Mouse (Mus musculus) olfactory bulb, adult 2 months (tissue): Measurements from ENCODE around the gene Kcnd1. TPM values are rescaled to one million over a fixed set of nuclear protein-coding genes. Genes with fewer than 3 reads are reported as not detected.

Experiments used
- H3K27ac ChIP-seq: fragments of 200-500 bp; 2 replicates; pipeline ENCODE4 v1.5.1; 2012; ENCODE audit warnings: low read depth, low read length; ENCODE audit not compliant: insufficient read depth
- H3K4me1 ChIP-seq: fragments of 200-500 bp; 2 replicates; pipeline ENCODE4 v1.6.1; 2012; ENCODE audit warnings: low read length; ENCODE audit not compliant: control insufficient read depth, insufficient read depth
- H3K4me3 ChIP-seq: fragments of 200-500 bp; 2 replicates; pipeline ENCODE4 v1.5.1; 2012; ENCODE audit warnings: mild to moderate bottlenecking, low read depth, low read length, moderate library complexity; ENCODE audit not compliant: insufficient read depth
- CTCF ChIP-seq: fragments of 200-500 bp; IDR thresholded peaks from 2 replicates; pipeline ENCODE4 v1.5.1; 2012; ENCODE audit warnings: low read depth, mild to moderate bottlenecking, low read length, moderate library complexity; ENCODE audit not compliant: insufficient read depth
- POLR2A ChIP-seq: fragments of 200-500 bp; IDR thresholded peaks from 2 replicates; pipeline ENCODE4 v1.6.1; 2012; ENCODE audit warnings: mild to moderate bottlenecking, low read depth, low read length, moderate library complexity; ENCODE audit not compliant: insufficient read depth
- WGBS: fragments of 180-500 bp; shearing (Covaris S2); methylation state at CpG from one replicate; pipeline ENCODE4 v1.1.7; 2018; 5-methylcytosine and 5-hydroxymethylcytosine counted together
- polyA plus RNA-seq: library from polyadenylated mRNA; stranded (reverse); fragments of >200 nt; gene quantifications from 2 replicates; pipeline ENCODE4 v1.2.4, GENCODE M21; 2012; ENCODE audit warnings: low replicate concordance; ENCODE audit not compliant: missing spikeins, insufficient read depth, insufficient read length

The Kcnd1 gene
- polyA plus RNA-seq, 1 experiment: not detected

DNA sequence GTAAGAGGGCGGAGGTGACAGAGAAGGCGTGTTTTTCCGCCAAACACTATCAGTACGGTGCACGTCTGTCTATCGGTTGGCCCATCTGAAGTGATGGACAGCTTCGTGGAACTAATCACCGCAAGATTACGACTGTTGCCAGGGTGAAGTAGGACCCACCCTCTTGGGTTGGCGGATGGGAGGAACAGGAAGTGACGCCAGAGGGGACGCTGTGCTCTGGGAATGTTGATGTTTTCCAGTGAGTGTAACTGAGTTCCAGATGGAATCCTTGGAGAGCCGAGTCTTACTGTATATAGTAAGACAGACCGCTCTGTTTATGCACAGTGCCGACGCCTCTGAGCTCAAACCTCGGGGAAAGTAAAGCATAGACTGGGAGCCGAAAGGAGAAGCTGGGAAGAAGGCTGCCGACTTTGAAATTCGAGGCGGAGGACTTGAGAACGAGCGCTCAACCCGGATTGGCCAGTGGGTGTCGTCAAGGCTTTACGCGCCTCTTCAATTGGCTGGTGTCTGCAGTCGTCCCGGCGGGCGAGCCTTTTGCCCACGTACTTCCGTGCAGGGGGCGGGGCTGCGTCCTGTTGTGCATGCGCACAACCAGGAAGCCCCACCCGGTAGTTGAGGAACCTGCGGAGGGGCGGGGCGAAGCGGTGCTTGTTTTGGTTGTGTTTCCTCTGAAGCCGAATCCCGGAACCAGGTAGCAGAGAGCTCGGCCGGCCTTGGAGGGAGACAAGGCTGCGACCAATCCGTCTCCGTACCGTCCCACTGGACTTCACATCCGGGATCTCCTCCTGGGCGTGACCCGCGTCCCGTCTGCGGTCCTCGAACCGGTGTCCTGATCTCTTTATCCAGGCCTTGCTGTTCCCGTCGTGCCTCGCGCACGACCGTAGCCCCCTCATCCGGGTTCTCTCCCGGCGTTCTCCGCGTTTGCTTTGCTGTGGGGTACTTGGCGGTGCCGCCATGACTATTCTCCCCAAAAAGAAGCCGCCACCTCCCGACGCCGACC, 19.4 kb downstream of the Kcnd1 start, which contains the start of gene Otud5:
Gene Otud5, plus strand, starts transcription at position 202 of the 1,000 bp plus-strand sequence.
- H3K4me3 ChIP-seq: peak within 1 kb of the TSS; percentile 68
- peak within 1 kb of the TSS; percentile 98 for H3K27ac ChIP-seq
- H3K4me1 ChIP-seq: no peaks in the 10 kb centered on the region
- 20% methylated on average over 74 of the region's 74 CpGs for WGBS
- TF ChIP-seq CTCF (no peak), POLR2A (no peak)

GRCm38 (mm10) chrX:7842318-7842717, 20.2 kb downstream of the Kcnd1 start:
- 25% methylated on average over 42 of the region's 42 CpGs for WGBS
- TF ChIP-seq CTCF (no peak), POLR2A (no peak)
- Histone ChIP-seq H3K4me1 (no peaks in the 10 kb centered on the region), H3K27ac (0 out of 2 replicates have a peak overlapping the region, but pooled peaks have one; percentile 36), H3K4me3 (peak overlapping the region; percentile 68)

- Histone ChIP-seq H3K27ac (no peak overlapping the region), H3K4me3 (no peak overlapping the region), H3K4me1 (no peaks in the 10 kb centered on the region)
- 33% methylated on average over 2 of the region's 2 CpGs for WGBS
- TF ChIP-seq POLR2A (no peak), CTCF (no peak)
Observed at GRCm38 (mm10) chrX:7847845-7848244, 25.8 kb downstream of the Kcnd1 start.

DNA sequence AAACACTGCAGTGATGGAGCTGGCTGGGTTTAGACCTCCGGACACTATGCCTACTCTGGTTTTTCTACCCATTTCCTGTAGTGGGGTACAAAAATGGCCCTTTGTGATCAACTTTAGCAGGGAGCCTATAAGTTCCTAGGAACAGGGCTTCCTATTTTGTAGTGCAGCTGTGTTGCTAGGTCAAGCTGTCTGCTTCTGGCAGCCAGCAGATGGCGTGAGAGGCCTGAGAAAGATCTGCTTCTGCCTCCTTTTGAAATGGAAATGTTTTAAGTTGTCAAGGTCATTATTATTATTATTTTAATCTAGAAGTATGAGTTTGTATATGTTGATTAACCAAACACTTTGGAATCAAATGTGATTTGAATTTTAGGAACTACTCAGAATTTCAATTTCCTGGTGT, 32.5 kb downstream of the Kcnd1 start:
- 40% methylated on average over 2 of the region's 2 CpGs for WGBS

DNA sequence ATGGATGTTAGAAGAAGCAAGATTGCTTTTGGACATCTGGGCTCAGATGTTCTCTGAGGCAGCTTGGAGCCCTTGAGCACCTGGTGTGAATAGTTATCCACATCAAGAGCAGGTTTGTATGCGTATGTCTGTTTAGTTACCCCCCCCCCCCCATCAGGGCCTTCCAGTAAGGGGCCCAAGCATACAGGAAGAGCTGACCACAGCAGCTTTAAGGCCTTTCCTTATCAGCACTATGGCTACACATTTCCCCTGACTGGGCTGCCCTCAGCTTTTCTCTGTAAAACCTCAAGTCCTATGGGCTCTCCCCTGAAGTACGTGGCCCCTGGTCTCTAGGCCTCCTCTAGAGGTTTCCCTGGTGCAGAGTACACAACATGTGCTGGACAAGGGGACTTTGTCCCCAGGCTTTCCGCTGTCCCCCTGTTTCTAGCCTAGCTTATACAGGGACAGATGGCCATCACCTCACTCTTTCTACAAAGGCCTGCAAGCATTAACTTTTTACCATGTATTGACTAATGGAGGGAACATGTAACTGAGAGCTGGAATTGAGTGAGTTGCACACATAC, 37.2 kb downstream of the Kcnd1 start:
- no peak overlapping the region for H3K4me3 ChIP-seq
- 82% methylated on average over 3 of the region's 3 CpGs for WGBS

More for the DNA sequence above, 32.5 kb downstream of the Kcnd1 start:
- no peaks in the 10 kb centered on the region for H3K4me1 ChIP-seq
- TF ChIP-seq POLR2A (no peak), CTCF (no peak)
- no peak overlapping the region for H3K4me3 ChIP-seq
- H3K27ac ChIP-seq: no peak overlapping the region

GRCm38 (mm10) chrX:7863181-7863580, 41.1 kb downstream of the Kcnd1 start:
- WGBS: 72% methylated on average over 1 of the region's 1 CpGs
- no peak overlapping the region for H3K27ac ChIP-seq
- TF ChIP-seq CTCF (no peak), POLR2A (no peak)
- no peak overlapping the region for H3K4me3 ChIP-seq
- no peaks in the 10 kb centered on the region for H3K4me1 ChIP-seq

More for the DNA sequence above, 37.2 kb downstream of the Kcnd1 start:
- Histone ChIP-seq H3K4me1 (no peaks in the 10 kb centered on the region), H3K27ac (no peak overlapping the region)
- no peak for TF ChIP-seq CTCF
- TF ChIP-seq POLR2A: no peak

DNA sequence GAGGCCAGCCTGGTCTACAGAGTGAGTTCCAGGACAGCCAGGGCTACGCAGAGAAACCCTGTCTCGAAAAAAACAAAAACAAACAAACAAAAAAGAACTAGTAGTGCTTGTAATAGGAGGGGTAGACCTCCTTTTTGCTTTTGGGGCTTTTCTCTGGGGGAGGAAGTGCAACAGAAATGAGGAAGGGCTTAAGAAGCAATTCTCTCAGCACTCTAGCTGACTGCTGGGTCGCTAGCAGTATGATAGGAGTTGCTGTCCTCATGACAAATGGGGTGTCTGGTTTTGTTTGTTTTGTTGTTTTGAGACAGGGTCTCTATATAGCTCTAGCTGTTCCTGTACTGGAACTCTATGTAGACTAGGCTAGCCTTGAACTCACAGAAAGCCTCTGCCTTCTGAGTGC, 42.5 kb downstream of the Kcnd1 start:
- 78% methylated on average over 3 of the region's 3 CpGs for WGBS
- no peaks in the 10 kb centered on the region for H3K4me1 ChIP-seq
- H3K27ac ChIP-seq: no peak overlapping the region
- no peak overlapping the region for H3K4me3 ChIP-seq
- TF ChIP-seq POLR2A: no peak
- no peak for TF ChIP-seq CTCF

DNA sequence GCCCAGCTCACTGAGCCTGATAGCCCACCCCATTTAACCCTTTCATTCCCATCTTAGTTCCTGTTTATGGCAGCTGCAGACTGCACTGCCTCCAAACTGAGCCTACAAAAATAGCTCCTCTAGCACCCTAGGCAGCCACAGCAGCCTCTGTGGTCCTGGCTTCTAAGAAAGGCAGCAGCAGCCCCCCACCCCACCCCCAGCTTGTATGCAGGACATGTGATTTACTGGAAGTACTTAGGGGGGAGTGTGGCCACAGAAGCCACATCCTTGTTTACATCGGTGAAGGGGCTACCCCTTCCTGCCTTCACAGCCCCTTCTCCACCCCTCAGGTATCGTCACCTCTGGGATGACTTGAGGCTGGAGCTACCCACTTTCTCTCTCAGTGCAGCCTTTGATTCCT, 43.3 kb downstream of the Kcnd1 start:
- 64% methylated on average over 2 of the region's 2 CpGs for WGBS
- Histone ChIP-seq H3K27ac (no peak overlapping the region), H3K4me1 (no peaks in the 10 kb centered on the region), H3K4me3 (no peak overlapping the region)
- TF ChIP-seq POLR2A: no peak
- TF ChIP-seq CTCF: no peak

- Histone ChIP-seq H3K4me1 (no peaks in the 10 kb centered on the region), H3K27ac (no peak overlapping the region), H3K4me3 (no peak overlapping the region)
- TF ChIP-seq POLR2A (no peak), CTCF (no peak)
- 62% methylated on average over 2 of the region's 2 CpGs for WGBS
Observed at GRCm38 (mm10) chrX:7865786-7866185, 43.7 kb downstream of the Kcnd1 start.
